Mouse (Mus musculus) right cerebral cortex, postnatal 4 days (tissue): ENCODE measurements at regions not wholly inside any gene's neighbourhood (a gene's known extent, or its start where the extent isn't known, plus 50 kb on each side); places are given as distances from the start of the nearest gene placed in this dataset.

Experiments
- DNase-seq: peaks from one replicate; pipeline ENCODE4 v3.0.0-alpha.2; 2022

DNA sequence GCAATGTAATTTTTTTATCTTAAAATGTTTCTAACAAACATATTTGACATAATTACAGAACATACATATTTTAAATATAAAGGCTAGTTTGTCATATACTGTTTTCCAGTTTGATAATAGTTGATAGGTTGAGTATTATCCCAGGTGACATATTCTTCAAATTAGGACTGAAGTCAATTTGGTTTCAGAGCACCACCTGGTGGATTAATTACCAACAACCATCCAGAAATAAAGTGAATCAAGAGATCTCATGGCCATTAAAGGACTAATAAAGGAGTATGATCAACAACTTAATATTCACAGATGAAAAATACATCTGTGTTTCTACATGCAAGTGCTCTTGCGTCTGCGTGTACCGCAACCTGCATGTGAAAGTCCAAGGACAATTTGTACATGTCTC, 50.3 kb upstream of the Nmu start:
- DNase-seq: no peak

DNA sequence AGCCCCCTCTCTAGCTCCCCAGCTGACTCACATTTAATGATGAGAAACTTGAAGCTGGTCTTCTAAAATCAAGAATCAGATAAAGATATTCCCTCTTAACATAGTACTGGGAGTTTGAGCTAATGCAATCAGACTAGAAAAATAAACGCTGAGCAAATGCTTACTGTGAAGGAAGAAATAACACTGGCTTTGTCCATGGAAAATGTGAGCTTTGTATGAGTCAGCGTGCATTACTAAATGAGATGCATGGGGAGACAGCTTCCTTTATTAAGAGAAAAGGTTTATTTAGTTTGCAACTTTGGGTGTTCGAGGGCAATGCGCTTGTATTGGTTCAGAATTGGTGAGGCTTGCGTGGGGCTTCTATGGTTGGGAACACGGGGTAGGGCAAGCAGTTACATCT, 52.7 kb upstream of the Nmu start:
- no peak for DNase-seq

- no peak for DNase-seq
Measured at GRCm38 (mm10) chr5:76417137-76417536, 53.5 kb upstream of the Nmu start.

DNA sequence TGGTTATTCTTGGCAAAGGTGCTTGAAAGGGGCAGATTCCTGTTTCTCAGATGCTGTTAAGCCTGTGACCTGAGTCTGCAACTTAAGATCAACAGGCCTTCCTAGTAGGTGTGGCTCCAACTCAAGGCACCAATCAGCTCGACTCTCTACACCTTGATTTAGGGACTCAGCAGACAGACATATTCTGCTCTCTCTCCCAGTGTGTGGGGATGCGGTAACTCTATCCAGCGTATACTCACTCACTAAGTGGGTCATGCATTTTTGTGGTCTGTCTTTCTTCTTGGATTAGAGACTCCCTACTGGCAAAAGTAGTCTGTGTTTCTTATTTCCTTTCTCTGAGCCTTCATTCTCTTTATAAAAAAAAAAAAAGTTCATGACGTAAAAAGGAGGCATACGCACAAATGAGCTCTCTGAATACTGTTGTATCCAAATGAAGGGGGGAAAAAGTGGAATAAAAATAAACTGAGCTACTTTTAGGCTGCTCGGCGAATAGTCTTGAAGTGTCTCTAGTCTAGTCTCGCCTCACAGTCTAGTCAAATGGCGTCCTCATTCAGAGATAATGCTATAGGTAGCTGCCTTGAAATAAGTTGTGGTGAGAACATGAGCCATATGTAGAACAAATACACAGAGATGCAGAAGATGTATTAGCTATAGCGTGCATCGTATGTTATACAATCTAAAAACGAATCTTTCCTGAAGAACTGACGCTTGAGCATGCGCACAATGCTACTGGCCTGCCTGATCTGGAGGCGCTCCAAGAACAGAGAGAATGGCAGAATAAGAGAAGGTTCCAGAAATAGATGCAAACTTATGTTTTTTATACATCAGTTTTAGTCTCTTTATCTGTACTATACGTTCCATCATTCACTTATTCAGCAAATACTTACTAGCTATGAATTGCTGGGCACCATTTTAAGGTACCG, 55.6 kb upstream of the Nmu start:
- peak; percentile 52 for DNase-seq

DNA sequence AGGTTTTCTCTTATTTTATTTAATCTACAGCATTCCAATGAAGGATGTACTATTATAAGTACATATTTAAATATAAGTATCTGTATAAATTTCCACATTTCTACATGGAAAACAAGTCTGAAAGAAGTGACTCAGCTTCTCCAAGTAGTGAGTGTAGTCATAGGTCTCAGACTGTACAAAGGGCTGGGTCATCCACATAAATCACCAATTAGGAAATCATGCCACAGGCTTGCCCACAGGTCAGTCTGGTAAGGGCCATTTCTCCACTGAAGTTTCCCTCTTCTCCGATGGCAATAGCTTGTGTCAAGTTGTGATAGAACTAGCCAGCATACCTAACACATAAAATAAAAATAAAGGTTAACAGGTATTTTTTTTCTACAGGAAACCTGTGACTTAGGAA, 56.3 kb upstream of the Nmu start:
- no peak for DNase-seq

- DNase-seq: no peak
Measured at GRCm38 (mm10) chr5:76420606-76421005, 57.0 kb upstream of the Nmu start.

GRCm38 (mm10) chr5:76423593-76423992, 60.0 kb upstream of the Nmu start:
- DNase-seq: no peak

- no peak for DNase-seq
Measured at GRCm38 (mm10) chr5:76425680-76426079, 58.2 kb upstream of the Gm7271 start.

DNA sequence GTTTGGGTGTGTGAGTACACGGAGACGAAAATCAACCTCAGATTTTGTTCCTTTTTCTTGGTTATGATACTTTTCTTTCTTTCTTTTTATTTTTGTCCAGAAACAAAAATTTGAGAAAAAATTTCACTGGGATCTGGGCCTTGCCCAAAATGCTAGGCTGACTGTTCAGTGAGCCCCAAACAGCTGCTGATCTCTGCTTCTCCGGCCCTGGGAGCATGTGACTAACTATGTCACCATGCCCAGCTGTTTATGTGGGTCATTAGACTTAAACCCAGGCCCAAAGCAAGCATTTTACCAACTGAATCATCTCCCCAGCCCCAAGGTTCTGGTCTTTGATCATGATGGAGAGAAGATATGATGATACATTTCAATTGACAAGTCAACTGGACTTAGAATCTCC, 56.3 kb upstream of the Gm7271 start:
- no peak for DNase-seq

GRCm38 (mm10) chr5:76429441-76429840, 54.4 kb upstream of the Gm7271 start:
- DNase-seq: no peak

DNA sequence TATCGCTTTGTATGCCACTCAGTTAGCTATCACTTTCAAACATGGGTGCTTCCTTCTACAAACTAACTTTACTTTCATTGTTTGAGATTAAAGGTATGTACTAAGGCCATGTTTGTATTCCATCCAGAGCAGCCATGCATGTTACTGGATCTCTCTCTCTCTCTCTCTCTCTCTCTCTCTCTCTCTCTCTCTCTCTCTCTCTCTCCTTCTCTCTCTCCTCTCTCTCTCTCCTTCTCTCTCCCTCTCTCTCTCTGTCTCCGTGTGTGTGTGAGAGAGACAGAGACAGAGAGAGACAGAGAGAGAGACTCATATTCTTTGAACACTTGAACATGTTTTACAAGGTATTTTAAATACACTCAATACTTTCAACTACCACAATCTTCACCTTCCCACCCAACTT, 50.2 kb upstream of the Gm7271 start:
- DNase-seq: no peak
